Mouse (Mus musculus): Measurements from ENCODE around the gene Frmd4b.

Gene Frmd4b

GRCm38 (mm10) chr6:97352505-97353154 lies 264.7 kb downstream of the Frmd4b start:
- DNase-seq = no peak

GRCm38 (mm10) chr6:97349355-97350138 lies 267.8 kb downstream of the Frmd4b start:
- DNase-seq = no peak

- DNase-seq = no peak
Observed at GRCm38 (mm10) chr6:97346932-97347331, 270.4 kb downstream of the Frmd4b start.

GRCm38 (mm10) chr6:97346527-97346926 lies 270.8 kb downstream of the Frmd4b start:
- DNase-seq = no peak

- DNase-seq = no peak
Observed at GRCm38 (mm10) chr6:97345921-97346320, 271.4 kb downstream of the Frmd4b start.

- DNase-seq = no peak
Observed at GRCm38 (mm10) chr6:97342185-97342584, 275.2 kb downstream of the Frmd4b start.

- DNase-seq = no peak
Observed at GRCm38 (mm10) chr6:97341628-97342027, 275.7 kb downstream of the Frmd4b start.

GRCm38 (mm10) chr6:97341148-97341547 lies 276.2 kb downstream of the Frmd4b start:
- no peak for DNase-seq

- no peak for DNase-seq
Observed at GRCm38 (mm10) chr6:97340211-97340791, 277.0 kb downstream of the Frmd4b start.

GRCm38 (mm10) chr6:97339271-97339681 lies 278.1 kb downstream of the Frmd4b start:
- no peak for DNase-seq

- no peak for DNase-seq
Observed at GRCm38 (mm10) chr6:97338843-97339242, 278.5 kb downstream of the Frmd4b start.

GRCm38 (mm10) chr6:97333323-97333722 lies 284.0 kb downstream of the Frmd4b start:
- no peak for DNase-seq

GRCm38 (mm10) chr6:97323951-97324350 lies 293.4 kb downstream of the Frmd4b start:
- DNase-seq = no peak

- DNase-seq = peak; percentile 34
Observed at GRCm38 (mm10) chr6:97322126-97322525, 295.2 kb downstream of the Frmd4b start.

GRCm38 (mm10) chr6:97321156-97321555 lies 296.2 kb downstream of the Frmd4b start:
- DNase-seq = peak; percentile 14

- DNase-seq = no peak
Observed at GRCm38 (mm10) chr6:97319081-97319480, 298.3 kb downstream of the Frmd4b start.

GRCm38 (mm10) chr6:97317956-97318355 lies 299.4 kb downstream of the Frmd4b start:
- DNase-seq = peak; percentile 19

GRCm38 (mm10) chr6:97316716-97317115 lies 300.6 kb downstream of the Frmd4b start:
- no peak for DNase-seq

GRCm38 (mm10) chr6:97315311-97315710 lies 302.0 kb downstream of the Frmd4b start:
- DNase-seq = no peak

- DNase-seq = no peak
Observed at GRCm38 (mm10) chr6:97312545-97312939, 304.8 kb downstream of the Frmd4b start.

- DNase-seq = peak; percentile 50
Observed at GRCm38 (mm10) chr6:97311599-97312544, 305.5 kb downstream of the Frmd4b start.

GRCm38 (mm10) chr6:97310901-97311331 lies 306.4 kb downstream of the Frmd4b start:
- peak; percentile 48 for DNase-seq

- DNase-seq = no peak
Observed at GRCm38 (mm10) chr6:97309161-97309560, 308.2 kb downstream of the Frmd4b start.

Measured in thymus, postnatal 25 days (tissue).